Mouse (Mus musculus) CD4-positive helper T cell, adult 2 months (primary cell): ENCODE results near the gene Stpg1.

Experiments used
- DNase-seq: peaks from one replicate; pipeline ENCODE4 v3.0.0-alpha.2; 2012; ENCODE audit warnings: low read depth, missing footprints, low spot score

Gene Stpg1

DNA sequence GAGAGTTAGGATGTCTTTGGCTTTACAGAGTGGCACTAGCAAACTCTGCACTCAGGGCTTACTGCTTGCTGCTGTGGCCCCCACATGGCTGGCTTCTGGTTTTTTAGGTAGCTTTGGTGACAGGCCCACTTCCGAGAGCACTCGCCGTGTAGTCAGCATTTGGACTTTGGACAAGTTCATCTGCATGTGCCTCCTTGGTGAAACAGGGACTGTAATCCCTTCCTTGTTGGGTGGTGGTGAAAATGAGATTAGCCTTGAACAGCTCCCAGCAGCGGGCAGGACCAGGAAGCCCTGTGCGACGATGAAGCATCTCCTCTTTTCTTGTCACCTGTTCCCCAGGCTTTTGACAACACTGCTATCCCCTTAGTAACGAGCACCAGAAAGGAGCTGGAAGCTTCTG lies 19.3 kb downstream of the Stpg1 start:
- DNase-seq: no peak

DNA sequence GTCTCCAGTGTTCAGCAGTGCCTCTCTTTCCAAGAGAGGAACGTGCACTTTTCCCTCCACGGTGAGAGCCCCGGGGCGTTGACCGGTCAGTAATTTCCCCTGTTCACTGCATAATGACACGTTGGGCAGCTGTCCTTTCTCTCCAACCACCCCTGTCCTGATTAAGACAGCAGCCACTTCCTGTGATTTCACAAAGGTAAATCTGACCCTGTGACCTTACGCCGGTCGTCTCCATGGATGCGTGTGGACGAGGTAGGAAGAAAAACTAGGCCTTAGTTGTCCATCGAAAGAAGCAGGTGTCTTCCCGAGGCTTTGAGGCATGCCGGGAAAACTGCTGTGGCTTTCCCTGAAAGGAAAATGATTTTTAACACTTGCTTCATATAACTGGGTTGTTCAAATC lies 20.3 kb downstream of the Stpg1 start:
- no peak for DNase-seq

DNA sequence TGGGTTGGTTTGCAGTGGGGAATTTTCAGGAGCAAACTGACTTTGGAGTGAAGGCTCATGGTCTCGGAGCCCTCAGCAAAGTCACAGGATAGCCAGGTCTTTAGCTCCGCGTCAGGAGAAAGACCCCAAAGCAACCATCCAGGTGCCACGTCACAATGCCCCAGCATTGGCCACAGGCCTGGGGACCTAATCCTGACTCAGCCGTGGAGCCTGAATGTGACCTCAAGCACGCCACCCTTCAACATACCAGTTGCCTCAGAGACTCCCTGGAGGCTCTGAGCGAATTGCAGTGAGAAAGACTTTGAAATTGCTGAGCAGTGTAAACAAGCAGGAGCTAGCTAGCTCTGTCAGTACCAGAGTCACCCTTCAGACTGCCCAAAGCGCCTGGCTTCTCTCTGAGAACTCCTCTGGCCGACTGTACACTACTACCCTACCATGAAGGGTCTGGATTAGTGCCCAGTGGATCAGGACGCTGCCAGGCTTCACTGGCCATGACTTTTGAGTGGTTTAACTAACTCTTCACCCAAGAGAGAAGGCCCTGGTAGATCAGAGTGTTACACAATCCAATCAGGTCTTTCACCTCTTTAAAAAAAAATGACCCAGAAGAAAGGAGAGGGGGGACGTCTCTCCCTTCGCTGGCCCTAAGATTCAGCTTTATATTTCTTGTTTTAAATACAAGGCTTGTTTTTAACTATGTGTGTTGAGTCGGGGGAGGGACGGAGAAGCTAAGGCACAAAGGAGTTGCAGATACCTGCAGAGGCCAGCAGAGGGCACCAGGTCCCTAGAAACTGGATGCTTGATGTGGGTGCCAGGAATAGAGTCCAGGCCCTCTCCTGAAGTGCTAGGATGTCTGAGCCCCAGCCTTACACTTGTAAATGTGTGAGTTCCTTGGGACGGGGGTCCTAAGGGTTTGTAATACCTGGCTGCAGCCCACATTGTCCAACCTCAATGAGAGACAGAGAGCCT lies 22.0 kb downstream of the Stpg1 start:
- peak; percentile 52 for DNase-seq

DNA sequence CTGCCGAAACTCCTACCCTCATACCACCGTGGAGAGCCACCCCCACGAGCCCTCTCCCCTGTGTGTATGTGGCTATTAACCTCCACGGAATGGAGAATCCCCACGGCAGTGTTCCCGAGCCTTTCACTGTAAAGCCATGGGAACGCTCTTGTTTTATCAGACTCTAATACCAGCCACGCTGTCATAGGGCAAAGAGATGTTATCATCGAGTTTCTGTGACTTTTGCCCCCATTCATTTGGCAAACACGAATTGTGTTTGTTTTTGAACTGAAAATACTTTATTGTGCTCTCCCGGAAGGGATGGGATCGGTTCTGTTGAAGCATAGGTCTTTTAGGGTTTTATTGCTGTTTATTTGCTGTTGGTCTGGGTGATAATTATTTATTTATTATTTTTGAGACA lies 23.5 kb downstream of the Stpg1 start:
- DNase-seq: no peak

DNA sequence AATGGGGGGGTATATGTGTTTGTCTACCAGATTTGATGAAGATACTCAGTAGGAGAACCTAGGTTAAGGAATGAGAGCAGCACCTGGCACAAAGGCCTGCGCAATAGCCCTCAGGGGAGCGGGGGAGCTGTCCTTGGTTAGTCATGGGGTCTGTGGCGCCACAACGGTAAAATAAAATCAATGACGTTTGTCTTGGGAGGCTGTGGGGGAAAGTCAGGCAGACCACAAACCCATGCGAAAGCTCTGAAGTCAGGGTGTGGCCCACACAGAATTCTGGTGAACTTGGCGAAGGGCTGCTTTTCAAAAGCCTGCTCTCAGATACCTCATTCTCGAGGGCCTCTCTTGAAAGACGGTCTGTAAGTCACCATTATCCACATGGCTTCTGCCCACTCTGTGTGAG lies 25.8 kb downstream of the Stpg1 start:
- peak; percentile 75 for DNase-seq

DNA sequence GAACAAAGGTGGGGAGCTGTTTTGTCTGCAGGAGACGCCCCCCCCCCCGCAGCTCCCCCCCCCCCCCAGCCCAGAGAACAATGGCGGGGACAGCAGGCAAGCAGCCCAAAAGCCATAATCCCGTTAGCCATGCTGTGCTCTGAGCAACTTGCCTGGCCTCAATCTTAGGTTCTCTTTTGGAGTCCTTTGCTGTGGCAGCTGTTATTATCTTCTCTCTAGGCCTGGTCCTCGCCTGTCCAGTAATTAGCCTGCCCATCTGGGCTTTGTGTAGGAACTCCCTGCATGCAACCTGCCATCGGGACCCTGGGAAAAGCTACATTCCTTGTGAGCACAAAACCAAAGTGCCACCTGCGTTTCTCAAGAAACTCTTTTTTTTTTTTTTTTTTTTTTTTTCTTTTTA lies 29.3 kb downstream of the Stpg1 start:
- DNase-seq: no peak

DNA sequence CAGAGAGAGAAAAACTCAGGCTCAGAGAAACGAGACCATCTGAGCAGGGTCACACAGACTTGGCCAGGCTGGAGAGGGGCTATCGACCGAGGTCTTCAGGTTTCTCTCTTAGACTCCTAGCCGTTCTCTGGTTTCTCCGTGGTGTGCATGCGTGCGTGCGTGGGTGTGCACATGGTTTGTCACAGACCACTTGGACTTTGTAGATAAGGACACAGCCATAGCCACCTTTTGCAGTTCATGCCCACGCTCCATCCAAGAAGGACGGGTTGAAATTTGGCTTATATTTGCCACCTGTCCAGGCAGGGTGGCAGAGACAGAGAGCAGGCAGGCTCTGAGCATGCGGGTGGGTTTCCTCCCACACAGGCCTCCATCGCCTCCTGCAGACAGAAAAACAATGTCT lies 30.5 kb downstream of the Stpg1 start:
- no peak for DNase-seq

DNA sequence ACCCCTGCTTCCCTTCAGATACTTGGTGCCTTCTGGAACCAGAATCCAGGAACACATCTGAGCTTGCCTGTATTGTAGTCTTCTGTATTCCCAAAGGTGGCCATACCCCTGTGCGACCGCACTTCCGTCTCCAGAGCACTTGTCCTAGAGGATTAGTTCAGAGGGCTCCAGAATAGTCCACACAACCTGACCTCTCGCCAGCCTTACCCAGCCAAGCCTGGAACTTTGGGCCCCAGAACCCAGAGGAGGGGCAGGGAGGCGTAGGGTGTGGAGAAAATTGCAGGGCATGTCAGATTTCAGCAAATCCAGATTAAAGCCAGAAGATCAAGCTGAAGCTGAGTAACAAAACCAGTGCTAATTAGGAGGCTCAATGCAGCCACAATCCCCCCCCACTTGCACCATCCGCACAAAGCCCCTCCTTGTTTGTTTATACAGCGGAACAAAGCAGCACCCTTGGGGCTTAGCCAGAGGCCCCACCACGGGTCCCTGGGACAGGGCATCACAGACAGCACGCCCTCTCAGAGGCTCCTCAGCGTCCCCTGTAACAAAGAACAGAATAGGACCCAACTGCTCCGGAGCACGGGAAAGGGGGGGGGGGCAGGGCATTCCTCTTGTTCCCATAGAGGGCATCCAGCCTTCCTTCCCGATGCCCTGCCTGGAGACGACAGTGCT lies 31.6 kb downstream of the Stpg1 start:
- no peak for DNase-seq

DNA sequence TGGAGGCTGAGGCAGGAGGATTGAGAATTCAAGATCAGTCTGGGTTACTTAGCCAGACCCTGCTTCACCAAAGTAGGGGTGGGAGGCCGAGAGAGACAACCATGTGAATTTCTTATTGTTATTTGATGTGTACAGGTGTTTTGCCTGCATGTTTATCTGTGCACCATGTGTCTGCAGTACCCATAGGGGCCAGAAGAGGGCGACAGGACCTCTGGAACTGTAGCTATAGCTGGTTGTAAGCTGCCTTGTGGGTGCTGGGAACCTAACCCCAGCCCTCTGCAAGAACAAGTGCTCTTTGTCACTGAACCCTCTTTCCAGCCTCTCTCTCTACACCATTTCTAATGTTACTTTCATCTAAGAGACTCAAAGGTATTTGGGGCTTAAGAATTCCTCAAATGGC lies 35.7 kb downstream of the Stpg1 start:
- DNase-seq: no peak

DNA sequence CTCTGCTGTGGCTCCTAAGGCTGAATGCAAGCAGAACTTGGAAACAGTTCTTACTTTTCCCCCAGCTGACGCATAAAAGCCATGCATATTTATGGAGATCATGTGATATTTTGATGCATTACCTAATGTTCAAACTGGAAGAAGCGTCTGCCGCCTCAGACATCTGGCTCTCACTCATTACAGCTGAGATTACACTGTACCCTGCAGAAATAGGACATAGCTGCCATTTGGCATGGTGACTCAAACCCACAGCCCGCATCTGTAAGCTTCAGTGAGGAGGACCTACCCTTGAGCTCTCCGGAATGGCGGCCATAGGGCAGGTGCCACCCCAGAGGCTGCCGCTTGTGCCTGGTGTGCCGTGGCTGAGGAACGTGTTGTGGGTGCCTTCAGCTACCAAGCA lies 36.6 kb downstream of the Stpg1 start:
- no peak for DNase-seq

DNA sequence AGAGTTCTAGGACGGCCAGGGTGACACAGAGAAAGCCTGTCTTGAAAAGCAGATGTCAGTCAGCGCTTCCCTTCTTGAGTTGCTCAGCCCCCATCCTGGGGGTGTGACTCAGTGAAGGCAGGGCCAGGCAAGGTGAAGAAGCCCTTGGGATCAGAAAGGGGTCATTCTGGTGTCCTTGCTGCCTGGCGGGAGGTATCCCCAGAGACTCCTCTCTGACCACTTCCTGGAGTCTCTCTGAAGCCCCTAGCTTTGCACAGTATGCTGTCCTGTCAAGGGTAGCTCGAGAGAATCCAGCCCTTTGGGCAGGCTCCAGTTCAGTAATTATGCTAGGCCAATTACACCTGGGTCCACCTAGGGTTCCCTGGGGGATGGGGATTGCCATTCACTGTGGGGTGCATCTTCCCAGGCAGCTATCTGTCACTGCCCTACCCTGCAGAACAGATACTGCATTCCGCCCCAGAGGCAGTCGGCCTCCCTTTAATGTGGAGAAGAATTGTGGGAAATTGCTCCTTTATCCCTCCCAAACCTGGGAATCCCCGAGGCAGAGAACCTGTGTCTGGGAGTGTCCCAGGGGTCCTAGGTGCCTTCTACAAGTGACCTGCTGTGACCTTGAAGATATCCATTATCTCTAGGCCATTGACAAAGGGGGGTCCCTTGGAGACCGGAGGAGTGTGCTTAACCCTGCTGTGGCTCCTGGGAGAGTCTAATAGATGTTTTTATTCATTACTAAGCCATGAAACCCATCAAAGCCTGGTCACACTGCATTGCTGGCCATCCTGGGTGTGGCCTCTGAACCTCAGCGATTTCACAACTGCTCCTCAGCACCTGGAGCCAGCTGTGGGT lies 37.4 kb downstream of the Stpg1 start:
- DNase-seq: no peak

DNA sequence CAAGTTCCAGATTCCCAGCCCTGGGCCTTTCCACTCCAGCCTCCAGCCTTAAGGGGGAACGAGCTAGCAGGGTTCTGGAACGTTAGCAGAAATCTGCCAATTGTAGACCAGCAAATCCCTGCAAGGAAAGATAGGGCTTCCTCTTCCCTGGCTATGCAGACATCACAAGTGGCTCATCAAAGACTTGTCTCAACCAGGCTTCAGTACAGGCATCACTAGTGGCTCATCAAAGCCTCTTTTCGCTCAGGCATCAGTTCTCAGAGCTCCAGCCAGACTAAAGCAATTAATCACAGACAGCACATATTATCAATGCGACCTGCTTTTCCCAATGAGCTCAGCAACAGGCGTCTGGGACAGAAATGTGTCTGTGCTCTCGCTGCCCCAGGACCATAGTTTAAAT lies 38.4 kb downstream of the Stpg1 start:
- no peak for DNase-seq

DNA sequence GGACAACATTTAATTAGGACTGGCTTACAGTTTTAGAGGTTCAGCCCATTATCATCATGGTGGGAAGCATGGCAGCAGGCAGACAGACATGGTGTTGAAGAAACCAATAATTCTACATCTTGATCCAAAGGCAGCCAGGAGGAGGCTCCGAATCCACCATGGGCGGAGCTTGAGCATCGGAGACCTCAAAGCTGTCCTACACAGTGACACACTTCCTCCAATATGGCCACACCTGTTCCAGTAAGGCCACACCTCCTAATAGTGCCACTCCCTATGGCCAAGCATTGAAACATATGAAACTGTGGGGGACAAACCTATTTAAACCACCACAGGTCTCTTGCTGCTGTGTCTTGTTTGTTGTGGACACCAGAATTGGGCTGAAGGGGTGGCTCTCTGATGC lies 40.4 kb downstream of the Stpg1 start:
- DNase-seq: no peak

DNA sequence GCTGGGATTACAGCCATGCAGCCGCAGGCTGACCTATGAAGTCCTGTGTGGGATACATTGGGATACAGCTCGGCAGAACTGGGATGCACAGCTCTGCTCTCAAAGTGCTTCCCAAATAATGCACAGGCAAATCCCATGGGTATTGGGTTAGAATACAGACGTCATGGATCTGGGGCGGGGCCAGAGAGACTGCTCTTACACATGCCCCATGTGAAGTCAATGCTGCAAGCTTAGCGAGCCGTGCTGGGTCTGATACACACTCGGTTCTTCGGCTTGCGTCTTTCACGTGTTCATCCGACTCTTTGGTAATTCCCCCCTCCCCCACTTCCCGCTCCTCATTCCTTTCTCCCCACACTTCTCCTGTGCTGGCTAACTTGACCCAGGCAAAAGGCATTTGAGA lies 44.5 kb downstream of the Stpg1 start:
- no peak for DNase-seq

DNA sequence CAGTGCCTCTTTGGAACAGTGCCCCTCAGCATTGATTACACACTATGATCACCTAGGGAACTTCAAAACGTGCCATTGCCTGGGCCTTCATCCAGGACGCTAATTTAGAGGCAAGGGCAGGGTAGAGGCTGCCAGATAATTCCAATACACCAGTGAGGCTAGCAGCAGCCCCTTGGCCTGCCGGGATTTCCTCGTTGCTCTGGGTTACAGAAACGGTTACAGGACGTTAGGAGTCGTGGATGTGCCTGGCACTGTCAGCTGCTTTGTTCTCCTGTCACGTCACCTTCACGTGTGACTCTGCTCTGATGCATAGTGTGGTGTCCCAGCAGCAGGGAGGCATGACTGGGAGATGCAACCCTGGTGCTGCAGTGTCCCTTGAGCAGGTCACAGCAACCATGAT lies 45.5 kb downstream of the Stpg1 start:
- no peak for DNase-seq

DNA sequence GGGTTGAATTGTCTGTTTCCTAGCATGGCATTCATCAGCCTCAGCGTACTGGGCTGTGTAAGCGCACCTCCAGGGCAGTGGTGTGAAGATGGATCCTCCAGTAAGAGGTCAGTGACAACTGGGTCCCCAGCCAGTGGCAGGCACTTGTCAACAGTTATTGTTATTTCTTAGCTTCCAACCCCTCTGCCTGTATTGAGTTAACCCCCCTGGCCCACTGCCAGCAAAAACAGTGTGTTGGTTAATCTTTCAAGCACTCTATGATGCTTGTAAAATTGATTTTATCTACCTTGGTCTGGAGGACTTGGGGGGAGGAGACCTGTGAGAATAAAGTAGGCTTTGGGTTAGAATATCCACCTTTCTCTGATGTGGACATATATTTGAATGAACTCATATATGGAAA lies 49.7 kb downstream of the Stpg1 start:
- DNase-seq: no peak

DNA sequence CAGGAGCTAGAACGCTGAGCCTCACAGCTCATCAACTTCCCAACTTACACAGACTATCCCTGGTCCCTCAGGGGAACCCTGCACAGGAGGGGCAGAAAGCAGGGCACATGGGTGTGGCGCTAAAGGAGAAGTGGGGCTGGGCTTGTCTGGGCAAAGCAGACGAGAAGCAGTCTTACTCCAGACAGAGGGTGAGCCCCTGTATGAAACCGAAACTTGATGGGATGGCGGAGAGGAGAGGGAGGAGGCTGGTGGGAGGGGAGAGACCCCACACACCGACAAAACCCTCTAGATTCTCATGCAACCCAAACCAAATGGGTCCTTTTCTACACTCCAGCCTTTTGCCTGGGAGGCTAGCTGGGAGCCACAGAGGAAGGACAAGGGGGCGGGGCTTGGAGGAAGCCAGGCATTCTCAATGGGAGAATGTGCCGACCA lies 50.5 kb downstream of the Stpg1 start:
- DNase-seq: peak; percentile 16

DNA sequence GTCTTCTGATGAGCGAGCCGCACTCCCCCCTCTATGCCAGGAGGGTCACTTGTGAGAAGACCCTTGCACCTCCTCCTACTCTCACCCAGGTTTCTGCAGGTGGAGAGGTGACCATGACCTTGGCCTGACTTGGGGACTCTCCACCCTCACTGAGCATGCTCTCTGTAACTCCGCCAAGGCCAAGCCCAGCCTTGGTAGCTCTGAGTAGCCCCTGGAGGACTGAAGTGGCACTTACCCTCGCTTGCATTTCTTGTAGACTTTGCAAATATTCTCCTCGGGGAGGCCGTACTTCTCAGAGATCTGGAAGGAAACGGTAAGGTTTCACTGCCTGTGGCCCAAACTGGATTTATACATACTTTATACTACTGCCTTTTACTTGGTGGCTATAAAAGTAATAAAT lies 51.4 kb downstream of the Stpg1 start:
- no peak for DNase-seq

DNA sequence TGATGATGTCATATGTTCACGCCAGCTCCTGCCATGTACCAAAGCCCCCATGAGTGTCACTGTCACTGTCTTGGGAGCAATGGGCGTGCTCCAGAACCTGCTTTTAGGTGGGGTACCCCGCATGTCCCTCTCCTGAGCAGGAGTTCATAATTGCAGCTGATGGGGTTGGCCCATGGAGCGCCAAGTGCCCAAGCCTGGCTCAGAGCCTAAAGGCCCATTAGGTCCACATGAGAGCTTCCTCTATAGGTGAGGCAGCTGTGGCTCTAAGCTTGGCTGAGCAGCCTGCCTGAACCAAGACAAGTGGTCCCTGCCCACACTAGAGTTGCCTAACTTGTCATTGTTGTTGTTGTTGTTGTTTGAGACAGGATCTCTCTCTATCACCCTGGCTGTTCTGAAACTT lies 52.2 kb downstream of the Stpg1 start:
- no peak for DNase-seq

DNA sequence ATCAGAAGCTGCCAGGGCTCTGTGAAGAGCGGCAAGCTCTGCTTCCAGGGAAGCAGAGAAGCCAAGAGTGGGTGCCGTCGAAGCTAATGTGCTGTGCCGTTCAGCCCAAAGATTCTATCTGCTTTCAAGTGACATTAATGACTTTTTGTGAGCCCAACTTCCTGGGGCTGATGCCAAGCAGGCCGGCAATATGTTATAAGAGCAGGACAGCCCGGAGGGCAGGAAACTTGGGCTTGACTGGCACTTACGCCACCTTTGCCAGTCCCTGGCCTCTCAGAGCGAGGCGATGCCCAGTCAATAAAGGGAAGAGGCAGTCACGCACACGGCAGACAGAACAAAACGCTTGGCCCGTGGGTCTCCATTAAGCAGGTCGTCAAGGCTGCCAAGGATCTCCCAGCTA lies 53.0 kb downstream of the Stpg1 start:
- no peak for DNase-seq

DNA sequence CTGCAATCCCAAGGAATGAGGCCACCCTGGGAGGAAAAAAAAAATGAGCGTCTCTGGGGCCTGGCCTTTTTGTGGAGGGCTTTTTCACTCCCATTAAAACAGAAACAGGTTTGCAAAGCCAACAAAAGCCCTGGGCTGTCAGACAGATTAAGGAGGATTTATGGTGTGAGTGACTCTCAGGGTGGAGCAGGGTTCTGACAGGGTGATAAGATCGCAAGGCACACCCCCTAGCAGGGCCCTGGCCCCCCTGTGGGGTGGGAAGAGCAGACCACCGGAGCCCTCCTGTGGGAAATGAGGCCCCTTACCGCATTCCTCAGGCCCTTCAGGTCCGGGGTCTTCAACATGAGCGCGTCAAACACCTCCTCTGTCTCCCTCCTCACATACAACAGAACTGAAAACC lies 53.5 kb downstream of the Stpg1 start:
- no peak for DNase-seq

DNA sequence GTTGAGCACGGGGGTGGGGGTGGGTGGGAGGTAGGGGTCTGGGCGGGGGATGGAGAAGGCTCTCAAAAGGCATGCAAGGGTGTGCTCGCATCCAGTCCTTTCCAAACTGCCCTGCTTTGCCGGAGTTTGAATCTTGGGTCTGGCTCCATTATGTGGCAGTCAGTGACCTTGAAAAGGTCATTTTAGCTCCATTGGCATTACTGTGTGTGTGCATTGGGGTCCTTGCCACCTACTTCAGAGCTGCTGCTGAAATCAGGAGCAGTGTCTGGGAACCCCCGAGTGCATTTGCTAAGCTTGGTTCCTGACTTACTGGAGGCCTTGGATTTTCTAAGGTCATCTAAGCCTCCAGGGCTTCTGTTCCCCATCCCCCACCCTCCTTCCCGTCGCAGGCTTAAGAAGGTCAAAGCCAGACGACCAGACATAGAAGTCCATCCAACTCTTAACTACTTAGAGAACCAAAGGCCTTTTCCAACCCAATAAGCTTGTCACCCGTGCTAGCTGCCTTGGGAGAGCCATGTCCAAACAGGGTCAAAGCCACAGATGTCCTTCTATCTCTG lies 54.0 kb downstream of the Stpg1 start:
- DNase-seq: no peak
